Mouse (Mus musculus): ENCODE data around the gene Zfyve21. TPM values are rescaled to one million over a fixed set of nuclear protein-coding genes. Genes with fewer than 3 reads are reported as not detected.

The Zfyve21 gene
- polyA plus RNA-seq, 1 experiment: 31.6 TPM

- 14% methylated on average over 9 of the region's 9 CpGs for whole genome bisulfite sequencing
- Histone ChIP-seq H3K27me3 (ENCODE audit: control insufficient read depth, insufficient read depth, low read length) (no peaks in the 10 kb centered on the region), H3K4me1 (ENCODE audit: control insufficient read depth, insufficient read depth, low read length) (peaks cover 15% of the 10 kb centered on the region), H3K27ac (ENCODE audit: insufficient read depth, low read length) (no peak overlapping the region), H3K4me3 (replicated peaks; ENCODE audit: insufficient read depth, low read depth, low read length) (no peak overlapping the region)
- peak; percentile 61 to 76 for DNase-seq
- TF ChIP-seq CTCF (IDR thresholded peaks at IDR 0.05; ENCODE audit: borderline replicate concordance, insufficient read depth, low read depth, low read length) (no peak), POLR2A (IDR thresholded peaks at IDR 0.05; ENCODE audit: borderline replicate concordance, insufficient read depth, low read length) (no peak)
Observed at GRCm38 (mm10) chr12:111829954-111830353, 16.0 kb downstream of the Zfyve21 start.

- WGBS: 60% methylated on average over 10 of the region's 10 CpGs
- no peak for DNase-seq
- Histone ChIP-seq H3K4me3 (replicated peaks; ENCODE audit: insufficient read depth, low read depth, low read length) (no peak overlapping the region), H3K27me3 (ENCODE audit: control insufficient read depth, insufficient read depth, low read length) (no peaks in the 10 kb centered on the region), H3K4me1 (ENCODE audit: control insufficient read depth, insufficient read depth, low read length) (peaks cover 15% of the 10 kb centered on the region), H3K27ac (ENCODE audit: insufficient read depth, low read length) (no peak overlapping the region)
- TF ChIP-seq CTCF (IDR thresholded peaks at IDR 0.05; ENCODE audit: borderline replicate concordance, insufficient read depth, low read depth, low read length) (no peak), POLR2A (IDR thresholded peaks at IDR 0.05; ENCODE audit: borderline replicate concordance, insufficient read depth, low read length) (no peak)
Observed at GRCm38 (mm10) chr12:111830375-111830774, 16.4 kb downstream of the Zfyve21 start.

GRCm38 (mm10) chr12:111832643-111833042 lies 18.7 kb downstream of the Zfyve21 start:
- no peak for DNase-seq
- 57% methylated on average over 5 of the region's 5 CpGs for WGBS
- no peak overlapping the region for H3K27ac ChIP-seq (ENCODE audit: insufficient read depth, low read length)

GRCm38 (mm10) chr12:111833457-111833856 lies 19.5 kb downstream of the Zfyve21 start:
- H3K4me1 ChIP-seq (ENCODE audit: control insufficient read depth, insufficient read depth, low read length): peaks cover 15% of the 10 kb centered on the region
- no peak for TF ChIP-seq CTCF (IDR thresholded peaks at IDR 0.05; ENCODE audit: borderline replicate concordance, insufficient read depth, low read depth, low read length)
- no peak for TF ChIP-seq POLR2A (IDR thresholded peaks at IDR 0.05; ENCODE audit: borderline replicate concordance, insufficient read depth, low read length)
- 90% methylated on average over 10 of the region's 10 CpGs for WGBS
- H3K27me3 ChIP-seq (ENCODE audit: control insufficient read depth, insufficient read depth, low read length): no peaks in the 10 kb centered on the region
- no peak for DNase-seq
- H3K4me3 ChIP-seq (replicated peaks; ENCODE audit: insufficient read depth, low read depth, low read length): no peak overlapping the region
- no peak overlapping the region for H3K27ac ChIP-seq (ENCODE audit: insufficient read depth, low read length)

More at GRCm38 (mm10) chr12:111832643-111833042, 18.7 kb downstream of the Zfyve21 start:
- TF ChIP-seq POLR2A (IDR thresholded peaks at IDR 0.05; ENCODE audit: borderline replicate concordance, insufficient read depth, low read length) (no peak), CTCF (IDR thresholded peaks at IDR 0.05; ENCODE audit: borderline replicate concordance, insufficient read depth, low read depth, low read length) (no peak)
- H3K4me1 ChIP-seq (ENCODE audit: control insufficient read depth, insufficient read depth, low read length): peaks cover 15% of the 10 kb centered on the region
- no peaks in the 10 kb centered on the region for H3K27me3 ChIP-seq (ENCODE audit: control insufficient read depth, insufficient read depth, low read length)
- no peak overlapping the region for H3K4me3 ChIP-seq (replicated peaks; ENCODE audit: insufficient read depth, low read depth, low read length)

GRCm38 (mm10) chr12:111842565-111843433 lies 28.8 kb downstream of the Zfyve21 start:
- no peak overlapping the region for H3K4me3 ChIP-seq (replicated peaks; ENCODE audit: insufficient read depth, low read depth, low read length)
- no peaks in the 10 kb centered on the region for H3K4me1 ChIP-seq (ENCODE audit: control insufficient read depth, insufficient read depth, low read length)
- DNase-seq: no peak
- TF ChIP-seq POLR2A (IDR thresholded peaks at IDR 0.05; ENCODE audit: borderline replicate concordance, insufficient read depth, low read length) (no peak), CTCF (IDR thresholded peaks at IDR 0.05; ENCODE audit: borderline replicate concordance, insufficient read depth, low read depth, low read length) (no peak)
- H3K27me3 ChIP-seq (ENCODE audit: control insufficient read depth, insufficient read depth, low read length): no peaks in the 10 kb centered on the region
- WGBS: 89% methylated on average over 15 of the region's 15 CpGs
- H3K27ac ChIP-seq (ENCODE audit: insufficient read depth, low read length): no peak overlapping the region

- Histone ChIP-seq H3K4me3 (replicated peaks; ENCODE audit: insufficient read depth, low read depth, low read length) (no peak overlapping the region), H3K4me1 (ENCODE audit: control insufficient read depth, insufficient read depth, low read length) (peaks cover 4% of the 10 kb centered on the region), H3K27me3 (ENCODE audit: control insufficient read depth, insufficient read depth, low read length) (no peaks in the 10 kb centered on the region), H3K27ac (ENCODE audit: insufficient read depth, low read length) (no peak overlapping the region)
- 71% methylated on average over 2 of the region's 2 CpGs for WGBS
- no peak for DNase-seq
- TF ChIP-seq CTCF (IDR thresholded peaks at IDR 0.05; ENCODE audit: borderline replicate concordance, insufficient read depth, low read depth, low read length): no peak
- TF ChIP-seq POLR2A (IDR thresholded peaks at IDR 0.05; ENCODE audit: borderline replicate concordance, insufficient read depth, low read length): no peak
Observed at GRCm38 (mm10) chr12:111843470-111843869, 29.5 kb downstream of the Zfyve21 start.

- Histone ChIP-seq H3K27ac (ENCODE audit: insufficient read depth, low read length) (no peak overlapping the region), H3K4me1 (ENCODE audit: control insufficient read depth, insufficient read depth, low read length) (peaks cover 7% of the 10 kb centered on the region), H3K4me3 (replicated peaks; ENCODE audit: insufficient read depth, low read depth, low read length) (no peak overlapping the region), H3K27me3 (ENCODE audit: control insufficient read depth, insufficient read depth, low read length) (no peaks in the 10 kb centered on the region)
- WGBS: 96% methylated on average over 4 of the region's 4 CpGs
- DNase-seq: no peak
- TF ChIP-seq CTCF (IDR thresholded peaks at IDR 0.05; ENCODE audit: borderline replicate concordance, insufficient read depth, low read depth, low read length): no peak
- TF ChIP-seq POLR2A (IDR thresholded peaks at IDR 0.05; ENCODE audit: borderline replicate concordance, insufficient read depth, low read length): no peak
Observed at GRCm38 (mm10) chr12:111845953-111846352, 32.0 kb downstream of the Zfyve21 start.

- Histone ChIP-seq H3K4me1 (ENCODE audit: control insufficient read depth, insufficient read depth, low read length) (peaks cover 7% of the 10 kb centered on the region), H3K4me3 (replicated peaks; ENCODE audit: insufficient read depth, low read depth, low read length) (no peak overlapping the region), H3K27me3 (ENCODE audit: control insufficient read depth, insufficient read depth, low read length) (no peaks in the 10 kb centered on the region), H3K27ac (ENCODE audit: insufficient read depth, low read length) (no peak overlapping the region)
- 84% methylated on average over 10 of the region's 10 CpGs for WGBS
- DNase-seq: no peak
- TF ChIP-seq POLR2A (IDR thresholded peaks at IDR 0.05; ENCODE audit: borderline replicate concordance, insufficient read depth, low read length) (no peak), CTCF (IDR thresholded peaks at IDR 0.05; ENCODE audit: borderline replicate concordance, insufficient read depth, low read depth, low read length) (no peak)
Observed at GRCm38 (mm10) chr12:111846815-111847214, 32.8 kb downstream of the Zfyve21 start.

Measured in cerebellum, adult 2 months (tissue).